Mouse (Mus musculus) embryo, embryonic 9.5 days (tissue): ENCODE measurements around the gene Fbxl18.
A peak's percentile ranks its signal among the peaks of the same experiment; 100 is the strongest.

ENCODE experiments used
- DNase-seq: peaks from one replicate; pipeline ENCODE4 v3.0.0-alpha.2; 2017; ENCODE audit errors: extremely low spot score

The Fbxl18 gene

DNA sequence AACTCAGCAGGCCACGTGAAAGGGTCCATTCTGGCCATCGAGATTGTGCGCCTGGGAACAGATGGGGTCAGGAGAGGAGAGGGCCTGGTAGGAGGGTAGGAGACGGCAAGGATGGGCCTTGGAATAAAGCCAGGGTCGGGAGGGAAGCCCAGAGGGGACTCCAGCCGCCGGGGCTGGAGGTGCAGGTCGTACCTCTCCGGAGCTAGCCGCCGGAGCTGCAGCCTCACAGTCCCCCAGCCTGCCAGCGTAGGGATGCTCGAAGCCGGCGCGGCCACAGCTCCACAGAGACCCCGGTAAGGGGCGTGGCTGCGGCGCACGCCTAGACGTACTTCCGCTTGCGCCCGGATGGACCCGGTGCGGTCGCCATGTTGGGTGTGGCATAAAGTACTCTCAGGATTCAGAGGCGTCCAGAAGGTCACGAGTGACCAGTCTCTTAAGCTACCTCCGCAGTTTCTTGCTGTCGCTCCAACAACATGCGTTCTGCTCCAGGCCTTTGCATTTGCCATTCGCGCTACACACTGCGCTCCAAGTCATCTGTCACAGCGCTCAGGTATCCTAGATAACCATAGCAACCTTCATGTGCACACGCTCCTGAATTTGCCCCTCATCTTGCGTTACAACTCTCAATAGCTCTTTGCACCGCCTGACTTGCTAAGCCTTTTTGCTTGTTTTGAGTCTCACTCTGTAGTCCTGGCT lies at the start of gene Fbxl18:
Fbxl18 (minus strand) TSS at position 504 of the 696 bp plus-strand sequence.
- peak; percentile 92 for DNase-seq

GRCm38 (mm10) chr5:142940393-142940792 lies 45.2 kb upstream of the Fbxl18 start:
- no peak for DNase-seq

GRCm38 (mm10) chr5:142937956-142938727 lies 42.9 kb upstream of the Fbxl18 start:
- peak; percentile 63 for DNase-seq

DNA sequence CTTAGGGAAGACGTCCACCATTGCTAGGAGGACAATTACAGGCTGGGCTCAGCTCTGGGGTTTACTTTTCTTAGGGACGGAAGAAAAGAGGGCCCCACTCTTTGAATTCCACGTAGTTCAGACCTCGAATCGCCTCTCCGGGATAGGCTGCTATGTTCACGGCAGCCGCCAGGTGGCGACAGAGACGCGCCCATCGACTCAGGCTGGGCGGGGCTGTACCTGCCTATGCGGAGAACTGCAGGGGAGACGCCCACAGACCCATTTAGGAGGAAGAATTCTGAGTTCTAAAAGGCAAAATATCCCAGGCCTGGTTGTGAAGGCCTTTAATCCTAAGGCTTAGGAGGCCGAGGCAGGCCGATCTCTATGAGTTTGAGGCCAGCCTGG lies 41.1 kb upstream of the Fbxl18 start:
- DNase-seq = peak; percentile 93

DNA sequence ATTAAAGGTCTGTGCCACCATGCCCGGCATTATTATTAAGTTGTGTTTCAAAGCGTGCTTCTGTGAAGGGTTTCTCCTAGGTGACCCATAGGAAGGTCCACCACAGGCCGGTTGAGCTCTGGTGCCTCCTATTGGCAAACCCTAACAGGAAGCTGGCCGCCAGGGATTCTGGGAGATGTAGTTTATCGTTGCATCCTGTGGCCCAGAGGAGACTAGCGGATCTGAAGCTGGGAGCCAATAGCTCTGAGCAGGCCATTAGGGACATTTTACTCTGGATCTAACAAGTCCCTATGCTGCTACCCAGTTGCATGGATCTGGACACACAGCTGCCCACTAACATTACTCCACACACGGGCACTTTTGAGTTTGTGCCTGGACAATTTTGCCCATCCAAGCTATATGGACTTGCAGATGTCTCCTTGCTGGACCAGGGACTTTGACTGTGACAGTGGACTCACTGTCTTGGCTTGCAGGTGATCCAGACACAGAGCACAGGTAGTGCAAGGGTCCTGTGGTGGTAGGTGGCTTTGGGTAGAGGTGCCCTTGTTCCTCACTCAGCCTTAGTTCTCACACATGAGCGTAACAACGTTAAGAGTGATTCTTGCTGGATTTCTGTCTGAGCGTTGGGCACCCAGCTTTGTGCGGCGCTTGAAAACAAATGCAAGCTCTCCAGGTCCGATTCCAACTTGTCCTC lies 40.6 kb upstream of the Fbxl18 start:
- peak; percentile 85 for DNase-seq

GRCm38 (mm10) chr5:142932731-142933130 lies 37.5 kb upstream of the Fbxl18 start:
- DNase-seq = no peak

DNA sequence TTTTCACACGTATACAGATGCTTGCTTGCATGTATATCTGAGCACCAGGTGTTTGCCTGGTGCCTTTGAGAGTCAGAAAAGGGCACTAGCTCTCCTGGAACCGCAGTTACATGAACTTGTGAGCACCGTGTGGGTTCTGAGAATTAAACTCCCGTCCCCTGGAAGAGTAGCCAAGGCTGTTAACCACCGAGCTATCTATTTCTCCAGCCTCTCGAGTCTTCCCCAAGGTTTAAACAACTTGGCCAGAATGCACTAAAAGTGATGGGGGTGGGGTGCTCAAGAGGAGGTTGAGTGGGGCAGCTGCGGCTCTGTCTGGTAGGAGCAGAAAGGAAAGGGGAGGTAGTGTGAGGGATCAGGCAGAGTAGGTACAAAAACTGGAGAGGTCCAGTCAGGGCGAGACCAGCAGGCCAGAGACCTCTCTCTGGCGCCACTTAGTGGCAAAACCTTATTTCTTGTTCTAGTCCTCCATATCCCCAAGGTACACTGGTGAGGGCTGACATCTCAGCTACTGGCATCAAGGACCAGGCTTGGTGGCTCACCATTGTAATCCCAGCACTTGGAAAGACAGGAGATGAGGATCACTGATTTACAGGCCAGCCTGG lies 37.0 kb upstream of the Fbxl18 start:
- peak; percentile 81 for DNase-seq

DNA sequence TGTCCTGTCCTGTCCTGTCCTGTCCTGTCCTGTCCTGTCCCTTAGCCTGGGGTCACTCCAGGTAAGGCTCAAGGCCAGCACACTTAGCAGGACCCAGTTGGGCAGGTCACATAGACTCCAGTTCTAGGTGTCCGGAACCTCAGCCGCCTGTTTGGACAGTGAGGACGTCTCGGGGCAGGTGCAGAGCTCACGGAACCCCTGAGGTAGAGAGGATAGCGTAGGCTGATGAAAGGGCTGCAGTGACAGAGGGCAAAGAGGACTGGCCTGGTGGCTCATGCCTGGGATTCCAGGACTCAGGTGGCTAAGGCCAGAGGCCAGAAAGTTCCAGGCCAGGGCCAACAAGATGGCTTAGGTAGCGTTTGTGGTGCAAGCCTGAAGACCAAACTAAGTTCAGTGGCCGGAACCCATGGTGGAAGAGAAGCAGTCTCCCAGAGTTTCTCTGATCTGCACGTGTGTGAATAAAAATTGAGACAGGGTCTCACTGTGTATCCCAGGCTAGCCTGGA lies 36.1 kb upstream of the Fbxl18 start:
- DNase-seq = no peak

DNA sequence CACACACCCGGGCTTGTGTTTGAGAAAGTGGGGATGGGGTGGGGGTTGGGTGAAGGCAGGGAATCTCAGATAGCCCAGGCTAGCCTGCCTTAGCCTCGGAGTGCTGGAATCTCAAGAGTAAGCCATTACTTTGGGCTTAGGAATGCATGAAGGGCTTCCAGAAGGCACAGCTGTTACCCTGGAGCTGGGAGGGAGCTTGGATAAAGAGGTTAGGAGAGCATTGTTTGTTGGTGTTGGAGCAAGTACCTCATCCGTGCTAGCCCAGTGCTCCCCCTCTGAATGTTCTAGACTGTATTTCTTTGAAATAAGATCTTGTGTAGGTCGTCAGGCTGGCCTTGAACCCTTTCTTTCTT lies 34.2 kb upstream of the Fbxl18 start:
- no peak for DNase-seq

DNA sequence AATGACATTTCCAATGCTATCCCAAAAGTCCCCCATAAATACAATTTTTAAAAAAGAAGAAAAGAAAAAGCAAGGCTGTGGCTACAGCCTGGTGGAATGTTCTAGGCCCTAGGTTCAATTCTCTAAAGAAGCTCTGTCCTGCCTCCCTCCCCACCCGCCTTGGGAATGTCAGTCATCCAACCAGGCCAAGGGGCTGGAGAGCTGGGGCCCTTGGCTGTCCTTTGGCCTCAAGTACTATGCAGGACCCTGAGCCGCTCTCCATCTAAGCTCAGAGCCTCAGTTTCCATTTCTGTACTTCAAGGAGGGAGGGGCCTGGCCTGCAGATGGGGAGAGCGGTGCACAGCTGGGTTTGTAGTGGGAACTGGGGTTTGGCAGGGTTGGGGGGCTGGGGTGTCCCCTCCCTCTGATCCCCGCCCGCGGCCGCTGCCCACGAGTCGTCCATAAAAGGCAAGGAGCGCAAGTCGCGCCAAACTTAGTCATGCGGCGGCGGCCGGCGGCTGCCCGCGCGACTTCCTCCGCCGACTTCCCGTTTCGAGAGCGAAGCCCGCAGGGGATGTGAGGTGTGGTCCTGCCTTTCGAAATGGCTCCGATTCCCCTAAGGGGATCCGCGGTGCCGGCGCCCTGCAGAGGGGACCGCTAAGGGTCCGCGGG lies 33.7 kb upstream of the Fbxl18 start:
- DNase-seq = peak; percentile 81

- no peak for DNase-seq
Observed at GRCm38 (mm10) chr5:142927341-142927930, 32.2 kb upstream of the Fbxl18 start.

DNA sequence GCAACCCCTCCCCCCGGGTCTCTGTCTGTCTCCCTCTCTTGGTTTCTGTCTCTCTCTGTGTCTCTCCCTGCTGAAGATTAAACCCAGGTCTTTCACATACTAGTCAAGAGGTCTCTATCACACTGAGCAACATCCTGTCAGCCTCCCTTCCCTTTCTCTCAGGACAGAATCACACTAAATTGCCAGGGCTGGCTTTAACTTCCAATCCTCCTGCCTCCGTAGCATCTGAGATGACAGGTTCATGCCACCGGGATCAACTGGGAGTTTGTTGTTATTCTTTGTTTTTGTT lies 31.7 kb upstream of the Fbxl18 start:
- no peak for DNase-seq

GRCm38 (mm10) chr5:142926204-142926939 lies 31.2 kb upstream of the Fbxl18 start:
- peak; percentile 77 for DNase-seq

GRCm38 (mm10) chr5:142924336-142924959 lies 29.2 kb upstream of the Fbxl18 start:
- DNase-seq = no peak

GRCm38 (mm10) chr5:142923781-142924180 lies 28.6 kb upstream of the Fbxl18 start:
- no peak for DNase-seq

GRCm38 (mm10) chr5:142922251-142922650 lies 27.0 kb upstream of the Fbxl18 start:
- DNase-seq = no peak

DNA sequence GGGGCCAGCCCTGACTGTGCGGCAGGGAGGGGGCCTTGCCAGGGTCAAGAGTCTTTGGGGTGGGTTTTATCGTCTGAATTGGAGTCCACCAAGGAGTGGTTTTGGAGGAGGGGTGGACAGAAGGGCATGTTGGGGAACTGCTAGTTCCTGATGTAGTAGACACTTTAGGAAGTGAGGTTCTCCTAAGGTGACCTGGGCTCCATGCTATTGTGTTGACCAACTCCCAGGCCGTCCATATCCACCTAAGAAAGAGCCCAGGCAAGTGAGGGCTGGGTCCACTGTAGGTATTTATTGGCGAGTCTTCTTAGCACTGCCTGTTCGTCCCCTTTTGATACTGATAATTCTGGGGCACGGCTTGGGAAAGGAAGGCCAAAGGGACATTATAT lies 25.8 kb upstream of the Fbxl18 start:
- no peak for DNase-seq

DNA sequence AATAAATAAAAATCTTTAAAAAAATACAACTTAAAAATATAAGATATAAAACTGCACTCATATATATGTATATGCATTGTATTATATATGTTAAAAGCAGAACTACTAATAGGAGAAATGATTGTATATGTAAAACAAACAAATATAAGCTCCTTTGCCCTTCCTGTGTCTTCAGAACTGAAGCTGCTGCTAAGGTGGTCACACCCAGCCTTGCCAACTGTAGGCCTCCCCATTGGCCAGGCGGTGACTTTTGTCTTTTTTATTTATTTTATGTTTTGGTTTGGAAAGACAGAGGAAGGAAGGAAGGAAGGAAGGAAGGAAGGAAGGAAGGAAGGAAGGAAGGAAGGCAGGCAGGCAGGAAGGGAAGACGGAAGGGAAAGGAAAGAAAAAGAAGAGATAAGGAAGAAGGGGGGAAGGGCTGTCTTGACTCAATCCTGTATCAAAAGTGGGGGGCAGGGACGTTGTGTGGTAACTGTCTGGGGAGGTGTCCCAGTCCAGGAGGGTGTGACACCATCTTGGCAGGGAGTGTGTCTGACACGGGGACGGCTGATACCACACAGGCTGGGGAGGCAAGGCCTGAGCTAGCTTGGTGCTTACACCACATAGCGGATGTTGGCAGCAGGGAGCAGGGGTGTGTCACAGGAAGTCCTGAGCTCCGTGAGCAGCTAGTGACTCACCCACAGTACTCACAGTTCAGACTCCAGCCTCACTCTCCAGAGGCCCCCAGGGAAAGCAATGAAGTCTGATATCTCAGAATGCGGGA lies 25.3 kb upstream of the Fbxl18 start:
- DNase-seq = no peak

- DNase-seq = no peak
Observed at GRCm38 (mm10) chr5:142917402-142917801, 22.2 kb upstream of the Fbxl18 start.

GRCm38 (mm10) chr5:142916593-142916992 lies 21.4 kb upstream of the Fbxl18 start:
- DNase-seq = no peak
